Mouse (Mus musculus) liver, postnatal 0 days (tissue): ENCODE data around the gene Yars. TPM values are rescaled to one million over a fixed set of nuclear protein-coding genes. Genes with fewer than 3 reads are reported as not detected.
A peak's percentile ranks its signal among the peaks of the same experiment; 100 is the strongest.

Experiments
- ATAC-seq: fragments of 200-750 bp; cut with Nextera tagmentation; 2 replicates; pipeline ENCODE4 v1.8.0; 2017; ENCODE audit warnings: mild to moderate bottlenecking, moderate library complexity
- DNase-seq: peaks from one replicate; pipeline ENCODE4 v3.0.0-alpha.2; 2016
- H3K27ac ChIP-seq: fragments of 300-500 bp; sonication (generic); 2 replicates; pipeline ENCODE4 v1.5.1; 2014; ENCODE audit warnings: antibody characterized with exemption, moderate library complexity, mild to moderate bottlenecking, low read depth
- H3K27me3 ChIP-seq: fragments of 300-500 bp; sonication (generic); 2 replicates; pipeline ENCODE4 v1.6.1; 2014; ENCODE audit warnings: low read length, control low read depth, mixed read lengths; ENCODE audit not compliant: insufficient read depth
- H3K36me3 ChIP-seq: fragments of 300-500 bp; sonication (generic); replicated peaks from 2 replicates; pipeline ENCODE4 v1.6.1; 2014; ENCODE audit warnings: mild to moderate bottlenecking, control low read depth, low read length, moderate library complexity, mixed read lengths; ENCODE audit not compliant: insufficient read depth
- H3K4me1 ChIP-seq: fragments of 300-500 bp; sonication (generic); 2 replicates; pipeline ENCODE4 v1.6.1; 2014; ENCODE audit warnings: antibody characterized with exemption, mild to moderate bottlenecking, control low read depth; ENCODE audit not compliant: insufficient read depth
- H3K4me2 ChIP-seq: fragments of 300-500 bp; sonication (generic); 2 replicates; pipeline ENCODE4 v1.6.1; 2014; ENCODE audit warnings: low read depth, mild to moderate bottlenecking, low read length, moderate library complexity, mixed read lengths
- H3K4me3 ChIP-seq: fragments of 300-500 bp; sonication (generic); 2 replicates; pipeline ENCODE4 v1.5.1; 2014; ENCODE audit warnings: low read depth, low read length
- H3K9ac ChIP-seq: fragments of 300-500 bp; sonication (generic); replicated peaks from 2 replicates; pipeline ENCODE4 v1.6.1; 2014; ENCODE audit warnings: mild to moderate bottlenecking, moderate library complexity
- H3K9me3 ChIP-seq: fragments of 300-500 bp; sonication (generic); 2 replicates; pipeline ENCODE4 v1.6.1; 2016; ENCODE audit warnings: mild to moderate bottlenecking, control low read depth, low read length, mixed read lengths
- CTCF ChIP-seq: sonication (generic); IDR thresholded peaks from 2 replicates; pipeline ENCODE4 v1.5.1; 2016; ENCODE audit warnings: antibody characterized with exemption, low read depth
- EP300 ChIP-seq: IDR thresholded peaks from 2 replicates; pipeline ENCODE4 v1.6.1; 2016; ENCODE audit warnings: antibody characterized with exemption, low read depth, mild to moderate bottlenecking
- WGBS: fragments of 180-500 bp; shearing (Covaris S2); extraction: QIAGEN DNeasy Blood & Tissue Kit; methylation state at CpG from one replicate; pipeline ENCODE4 v1.1.7; 2014; ENCODE audit not compliant: insufficient replicate concordance; 5-methylcytosine and 5-hydroxymethylcytosine counted together
- polyA plus RNA-seq: library from polyadenylated mRNA; unstranded; fragments of >200 nt; fragmentation: Nextera tagmentation; extraction: Ambion mirVana; gene quantifications from 2 replicates; pipeline ENCODE4 v1.2.1, GENCODE M21; 2015

Gene Yars
- polyA plus RNA-seq, 1 experiment from 2014 or later: 25.7 TPM

DNA sequence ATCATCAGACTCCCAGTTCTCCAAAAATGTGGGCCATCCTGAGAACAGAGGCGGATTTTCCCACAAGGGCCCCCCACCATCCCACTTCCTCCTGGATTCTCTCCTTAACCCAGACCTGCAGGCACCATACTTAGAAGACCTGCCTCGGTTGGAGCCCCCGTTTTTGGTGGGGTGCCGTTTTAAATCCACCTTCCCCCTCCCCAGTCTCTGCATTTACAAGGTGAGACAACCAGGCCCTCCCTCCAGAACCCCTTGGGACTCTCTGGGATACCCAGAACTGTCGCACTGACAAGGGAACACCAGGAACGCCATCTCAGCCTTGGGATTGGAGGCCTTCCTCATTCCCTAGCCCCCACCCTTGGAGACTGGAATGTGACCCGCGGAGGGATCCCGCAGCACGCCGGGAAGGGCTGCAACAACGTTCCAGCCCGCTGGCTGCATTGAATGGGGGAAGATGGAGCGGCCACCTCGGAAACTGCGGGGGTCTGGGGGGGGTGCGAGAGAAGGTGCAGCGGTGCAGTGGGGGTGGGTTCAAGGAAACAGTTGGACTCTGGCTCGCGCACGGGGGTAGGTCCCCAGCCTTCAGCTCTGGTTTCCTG lies 48.4 kb downstream of the Yars start:
- Histone ChIP-seq H3K4me2 (peak overlapping the region; percentile 97), H3K4me3 (peak overlapping the region; percentile 58; the same call in 1 of the 2 replicates), H3K27me3 (peaks cover 7% of the 10 kb centered on the region; the same call in 1 of the 2 replicates), H3K4me1 (peaks cover 40% of the 10 kb centered on the region), H3K36me3 (no peaks in the 10 kb centered on the region), H3K9me3 (no peaks in the 10 kb centered on the region), H3K27ac (no peak overlapping the region), H3K9ac (no peak overlapping the region)
- no peak for TF ChIP-seq CTCF
- TF ChIP-seq EP300: no peak
- 27% methylated on average over 21 of the region's 21 CpGs for WGBS
- no peak for DNase-seq
- ATAC-seq: no peak

DNA sequence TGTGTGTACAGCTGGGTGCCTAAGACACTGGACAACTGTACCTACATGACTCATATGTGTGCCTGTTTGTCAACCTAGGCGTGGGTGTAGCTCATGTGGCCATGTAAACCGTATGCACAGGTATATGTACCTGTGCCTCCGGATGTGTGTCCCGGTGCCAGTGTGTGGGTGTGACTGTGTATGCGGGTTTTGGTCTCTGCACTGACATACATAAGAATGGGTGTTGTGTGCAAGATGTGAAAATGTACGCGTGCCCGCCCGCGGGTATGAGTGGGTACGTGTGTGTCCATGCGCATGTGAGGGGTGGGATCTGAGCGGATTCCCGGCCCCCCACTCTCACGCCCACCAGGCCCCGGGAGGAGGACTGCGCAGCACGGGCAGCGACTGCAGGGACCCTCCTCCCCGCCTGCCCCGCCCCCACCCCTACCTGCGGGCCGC lies 49.0 kb downstream of the Yars start:
- Histone ChIP-seq H3K27me3 (peaks cover 7% of the 10 kb centered on the region; the same call in 1 of the 2 replicates), H3K4me1 (peaks cover 40% of the 10 kb centered on the region), H3K27ac (no peak overlapping the region), H3K36me3 (no peaks in the 10 kb centered on the region), H3K9ac (peak overlapping the region; percentile 26; the same call in 1 of the 2 replicates), H3K9me3 (no peaks in the 10 kb centered on the region), H3K4me2 (peak overlapping the region; percentile 97), H3K4me3 (peak overlapping the region; percentile 58)
- WGBS: 3% methylated on average over 14 of the region's 23 CpGs
- TF ChIP-seq CTCF (no peak), EP300 (no peak)
- DNase-seq: no peak
- ATAC-seq: peak; percentile 33

DNA sequence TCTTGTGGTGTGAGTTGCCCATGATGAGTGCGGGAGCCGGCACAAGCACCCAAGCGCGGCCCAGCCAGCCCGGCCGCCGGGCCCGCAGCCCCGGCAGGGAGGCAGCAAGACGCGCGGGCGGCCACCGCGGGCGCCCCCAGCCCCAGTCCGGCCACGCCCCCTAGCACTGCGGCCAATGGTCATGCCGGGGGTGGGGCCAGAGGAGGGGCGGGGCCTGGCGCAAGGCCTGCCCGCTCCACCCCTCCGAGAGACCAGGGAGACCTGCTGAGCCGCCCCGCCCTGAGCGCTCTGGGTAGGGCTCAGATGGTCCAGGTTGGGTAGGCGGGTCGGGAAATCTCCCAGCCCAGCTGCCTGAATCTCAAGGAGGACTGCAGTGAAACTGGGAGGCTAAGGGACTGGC lies 49.5 kb downstream of the Yars start:
- Histone ChIP-seq H3K4me1 (peaks cover 39% of the 10 kb centered on the region), H3K27ac (no peak overlapping the region), H3K4me2 (peak overlapping the region; percentile 97), H3K4me3 (peak overlapping the region; percentile 58), H3K36me3 (no peaks in the 10 kb centered on the region), H3K9ac (peak overlapping the region; percentile 26; the same call in 1 of the 2 replicates), H3K27me3 (peaks cover 7% of the 10 kb centered on the region; the same call in 1 of the 2 replicates), H3K9me3 (no peaks in the 10 kb centered on the region)
- DNase-seq: peak; percentile 85
- 1% methylated on average over 20 of the region's 29 CpGs for WGBS
- no peak for TF ChIP-seq EP300
- no peak for TF ChIP-seq CTCF
- peak; percentile 82 for ATAC-seq

DNA sequence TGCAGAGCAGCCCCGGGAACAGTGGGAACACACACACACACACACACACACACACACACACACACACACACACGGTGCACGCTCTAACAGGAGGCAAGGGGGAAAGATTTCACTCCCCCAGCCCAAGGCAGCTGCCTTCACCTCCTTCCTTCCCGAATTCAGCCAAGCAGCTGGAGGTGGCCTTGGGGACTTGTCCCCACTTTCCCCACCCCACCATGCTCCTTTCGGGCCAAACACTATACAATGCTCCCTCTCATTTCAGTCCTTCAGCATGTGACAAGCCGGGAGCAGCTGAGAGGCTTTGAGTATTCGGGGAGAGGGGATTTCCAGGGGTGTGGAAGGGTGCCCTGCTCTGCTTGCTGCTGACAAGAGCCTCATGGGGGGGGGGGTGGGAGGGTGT lies 52.3 kb downstream of the Yars start:
- peaks cover 28% of the 10 kb centered on the region for H3K4me1 ChIP-seq
- H3K4me2 ChIP-seq: no peak overlapping the region
- H3K27ac ChIP-seq: no peak overlapping the region
- ATAC-seq: no peak
- TF ChIP-seq EP300 (no peak), CTCF (no peak)
- 55% methylated on average over 7 of the region's 7 CpGs for WGBS
- no peak overlapping the region for H3K9ac ChIP-seq
- no peak overlapping the region for H3K4me3 ChIP-seq
- peaks cover 21% of the 10 kb centered on the region for H3K27me3 ChIP-seq
- no peak for DNase-seq
- H3K9me3 ChIP-seq: no peaks in the 10 kb centered on the region
- no peaks in the 10 kb centered on the region for H3K36me3 ChIP-seq

DNA sequence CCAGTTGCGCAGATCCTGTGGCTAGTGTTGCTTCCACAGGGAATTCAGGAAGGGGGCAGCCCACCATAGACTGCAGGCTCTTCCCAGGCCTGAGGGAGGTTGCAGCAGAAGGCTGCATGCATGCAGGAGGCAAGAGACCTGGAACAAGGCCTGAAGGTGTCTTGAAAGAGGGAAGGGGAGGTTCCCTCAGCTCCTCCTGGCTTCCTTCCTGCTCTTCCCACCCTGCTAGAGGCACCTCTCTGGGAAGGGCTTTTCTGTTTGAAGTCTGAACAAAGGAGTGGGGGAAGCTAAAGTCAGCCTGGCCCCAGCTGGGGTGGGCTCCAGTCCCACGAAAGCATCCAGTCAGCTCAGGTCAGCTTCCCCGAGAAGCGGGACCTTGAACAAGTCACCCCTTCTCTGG lies 52.8 kb downstream of the Yars start:
- Histone ChIP-seq H3K27me3 (peaks cover 25% of the 10 kb centered on the region), H3K27ac (no peak overlapping the region), H3K9ac (no peak overlapping the region), H3K9me3 (no peaks in the 10 kb centered on the region), H3K36me3 (no peaks in the 10 kb centered on the region), H3K4me2 (no peak overlapping the region), H3K4me1 (peaks cover 28% of the 10 kb centered on the region), H3K4me3 (no peak overlapping the region)
- ATAC-seq: no peak
- no peak for DNase-seq
- no peak for TF ChIP-seq CTCF
- TF ChIP-seq EP300: no peak
- WGBS: 75% methylated on average over 4 of the region's 4 CpGs

DNA sequence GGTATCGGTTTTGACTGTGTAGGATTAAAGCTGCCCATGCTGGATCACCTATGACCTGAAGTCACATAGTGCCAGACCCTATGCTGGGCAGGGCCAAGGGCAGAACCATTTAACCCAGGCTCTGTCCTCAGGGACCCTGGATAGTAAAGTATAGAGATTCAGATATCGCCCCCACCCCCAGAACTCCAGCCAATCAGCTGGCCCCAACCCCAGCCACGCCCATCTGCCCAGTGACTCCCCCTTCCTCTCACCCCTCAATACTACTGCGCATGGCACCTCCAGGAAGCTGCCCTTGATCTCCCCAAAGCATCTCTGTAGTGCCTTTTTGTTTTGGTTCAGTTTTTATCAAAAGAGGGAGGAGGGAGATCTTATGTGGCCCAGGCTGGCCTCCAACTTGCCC lies 53.2 kb downstream of the Yars start:
- Histone ChIP-seq H3K4me2 (no peak overlapping the region), H3K4me3 (no peak overlapping the region), H3K27me3 (peaks cover 28% of the 10 kb centered on the region), H3K36me3 (no peaks in the 10 kb centered on the region), H3K9me3 (no peaks in the 10 kb centered on the region), H3K27ac (no peak overlapping the region), H3K9ac (no peak overlapping the region), H3K4me1 (peaks cover 28% of the 10 kb centered on the region)
- 70% methylated on average over 4 of the region's 4 CpGs for WGBS
- no peak for ATAC-seq
- no peak for DNase-seq
- no peak for TF ChIP-seq CTCF

DNA sequence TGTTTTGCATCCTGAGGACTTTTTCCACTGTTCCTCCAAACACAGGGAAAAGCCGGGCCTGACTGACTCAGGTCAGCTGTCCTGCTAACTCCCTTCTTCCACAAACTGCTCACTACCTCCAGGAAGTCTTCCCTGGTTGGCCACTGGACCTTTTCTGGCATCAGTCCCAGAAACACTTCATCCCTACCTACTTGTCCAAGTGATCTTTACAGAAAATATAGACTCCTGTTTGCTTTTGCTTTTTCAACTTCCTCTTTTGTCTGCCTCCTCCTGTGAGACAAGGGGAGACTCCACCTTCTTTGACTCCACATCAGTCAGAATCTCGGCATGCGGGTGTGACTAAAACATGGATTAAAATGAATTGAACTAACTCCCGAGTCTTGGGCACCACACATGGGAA lies 55.2 kb downstream of the Yars start:
- peaks cover 37% of the 10 kb centered on the region for H3K27me3 ChIP-seq
- H3K9ac ChIP-seq: no peak overlapping the region
- TF ChIP-seq EP300: no peak
- no peak for TF ChIP-seq CTCF
- WGBS: 22% methylated on average over 4 of the region's 4 CpGs
- H3K4me2 ChIP-seq: peak overlapping the region; percentile 14
- H3K36me3 ChIP-seq: no peaks in the 10 kb centered on the region
- H3K4me3 ChIP-seq: no peak overlapping the region
- H3K27ac ChIP-seq: no peak overlapping the region
- H3K9me3 ChIP-seq: no peaks in the 10 kb centered on the region
- DNase-seq (no peak), ATAC-seq (no peak)
- H3K4me1 ChIP-seq: peaks cover 12% of the 10 kb centered on the region; the same call in 1 of the 2 replicates
